Mouse (Mus musculus) bone marrow, adult 2 months (tissue): ENCODE data around the gene Ggt6. TPM values are rescaled to one million over a fixed set of nuclear protein-coding genes. Genes with fewer than 3 reads are reported as not detected.

Experiments used
- H3K27ac ChIP-seq: fragments of 200-500 bp; 2 replicates; pipeline ENCODE4 v1.5.1; 2012; ENCODE audit warnings: low read depth, mild to moderate bottlenecking, control low read depth, inconsistent platforms, low read length; ENCODE audit not compliant: control insufficient read depth, poor library complexity, insufficient read depth
- H3K4me1 ChIP-seq: fragments of 200-500 bp; 2 replicates; pipeline ENCODE4 v1.6.1; 2011; ENCODE audit warnings: low read length; ENCODE audit not compliant: control insufficient read depth, insufficient read depth
- H3K4me3 ChIP-seq: fragments of 200-500 bp; replicated peaks from 2 replicates; pipeline ENCODE3; 2011; ENCODE audit warnings: mild to moderate bottlenecking, low read depth, low read length, control low read depth; ENCODE audit not compliant: control insufficient read depth
- CTCF ChIP-seq: fragments of 200-500 bp; IDR thresholded peaks from 2 replicates; pipeline ENCODE4 v1.5.1; 2011; ENCODE audit warnings: low read length, control low read depth; ENCODE audit not compliant: control insufficient read depth, insufficient read depth
- POLR2A ChIP-seq: fragments of 200-500 bp; IDR thresholded peaks from 2 replicates; pipeline ENCODE4 v1.6.1; 2011; ENCODE audit warnings: low read depth, mild to moderate bottlenecking, control low read depth, low read length, borderline replicate concordance; ENCODE audit not compliant: control insufficient read depth
- WGBS: fragments of 180-500 bp; shearing (Covaris S2); methylation state at CpG from one replicate; pipeline ENCODE4 v1.1.7; 2018; 5-methylcytosine and 5-hydroxymethylcytosine counted together
- polyA plus RNA-seq: library from polyadenylated mRNA; stranded (reverse); fragments of >200 nt; gene quantifications from 2 replicates; pipeline ENCODE4 v1.2.4, GENCODE M21; 2011; ENCODE audit warnings: low replicate concordance; ENCODE audit not compliant: missing spikeins, insufficient read depth, insufficient read length

Ggt6 gene
- polyA plus RNA-seq, 1 experiment, result not detected

DNA sequence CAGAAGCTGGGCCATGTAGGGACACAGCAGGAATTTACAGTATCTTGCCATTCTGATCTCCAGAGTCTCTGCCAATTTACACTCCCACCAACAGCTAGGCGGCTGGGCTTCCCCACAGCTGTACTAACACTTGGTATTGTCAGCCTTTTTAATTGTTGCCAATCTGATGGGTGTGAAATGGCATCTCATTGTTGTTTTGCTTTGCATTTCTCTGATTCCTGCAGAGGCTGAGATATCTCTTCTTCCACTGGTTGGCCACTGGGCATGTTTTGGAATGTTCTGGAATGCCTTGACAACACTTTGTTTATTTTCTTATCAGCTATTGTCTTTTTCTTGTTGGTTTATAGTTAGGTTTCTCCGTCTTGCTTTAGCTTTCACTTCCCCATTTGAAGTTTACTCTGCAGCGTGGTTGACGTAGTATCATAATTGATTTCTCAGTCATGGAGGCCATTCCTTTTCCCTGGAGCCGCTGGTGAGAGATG lies 26.2 kb downstream of the Ggt6 start:
- Histone ChIP-seq H3K27ac (peak overlapping the region; percentile 54), H3K4me1 (peaks cover 7% of the 10 kb centered on the region; the same call in 1 of the 2 replicates), H3K4me3 (no peak overlapping the region)
- TF ChIP-seq CTCF (no peak), POLR2A (no peak)
- WGBS, result 18% methylated on average over 5 of the region's 5 CpGs

- 85% methylated on average over 3 of the region's 3 CpGs for WGBS
- Histone ChIP-seq H3K4me3 (no peak overlapping the region), H3K4me1 (peaks cover 14% of the 10 kb centered on the region), H3K27ac (no peak overlapping the region)
- TF ChIP-seq CTCF (no peak), POLR2A (no peak)
Observed at GRCm38 (mm10) chr11:72464821-72465220, 29.5 kb downstream of the Ggt6 start.

GRCm38 (mm10) chr11:72465978-72466693 lies 30.8 kb downstream of the Ggt6 start:
- Histone ChIP-seq H3K4me1 (peaks cover 21% of the 10 kb centered on the region), H3K4me3 (no peak overlapping the region), H3K27ac (peak overlapping the region; percentile 70)
- TF ChIP-seq POLR2A (no peak), CTCF (no peak)
- 51% methylated on average over 11 of the region's 11 CpGs for WGBS

DNA sequence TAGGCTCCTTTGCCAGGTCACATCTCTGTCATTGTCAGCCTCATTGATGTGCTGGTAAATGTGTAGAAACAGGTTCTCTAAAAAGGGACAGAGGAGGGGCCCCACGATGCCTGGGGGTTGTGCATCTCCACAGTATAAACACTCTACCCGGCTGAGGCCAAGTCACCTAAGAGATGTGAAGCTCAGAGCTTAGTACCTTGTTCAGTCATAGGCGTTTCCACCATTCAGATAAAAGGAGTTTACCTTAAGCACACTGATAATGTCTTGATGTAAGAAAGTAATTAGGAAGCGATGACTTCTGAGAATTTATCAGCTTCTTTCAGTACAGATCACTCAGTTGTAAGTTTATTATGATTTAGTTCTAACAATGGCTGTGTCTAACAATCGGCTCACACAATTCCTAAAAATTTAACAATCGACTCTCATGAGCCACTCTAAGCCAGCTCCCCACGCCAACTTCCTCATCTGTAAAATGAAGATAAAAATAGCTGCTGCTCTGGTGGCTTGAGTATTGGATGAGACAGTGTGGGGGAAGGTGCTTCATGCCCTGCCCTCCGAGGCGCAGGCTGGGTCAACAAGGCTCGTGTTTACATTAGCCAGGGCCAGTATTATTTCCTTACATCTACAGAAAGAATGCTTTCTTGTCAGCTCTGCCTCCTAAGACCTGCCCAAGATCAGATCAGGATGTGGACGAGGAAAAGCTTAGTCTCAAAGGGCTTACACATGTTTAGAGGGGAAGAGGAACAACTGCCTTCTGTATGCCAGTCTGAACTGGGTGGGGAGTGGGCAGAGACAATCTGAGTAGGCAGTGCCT lies 31.6 kb downstream of the Ggt6 start:
- TF ChIP-seq CTCF (no peak), POLR2A (no peak)
- Histone ChIP-seq H3K4me1 (peaks cover 21% of the 10 kb centered on the region), H3K27ac (peak overlapping the region; percentile 86), H3K4me3 (no peak overlapping the region)
- 3% methylated on average over 11 of the region's 11 CpGs for WGBS

GRCm38 (mm10) chr11:72468525-72468924 lies 33.2 kb downstream of the Ggt6 start:
- Histone ChIP-seq H3K27ac (no peak overlapping the region), H3K4me3 (no peak overlapping the region), H3K4me1 (peaks cover 21% of the 10 kb centered on the region)
- TF ChIP-seq POLR2A (no peak), CTCF (no peak)
- WGBS, result 63% methylated on average over 5 of the region's 5 CpGs

- 19% methylated on average over 5 of the region's 5 CpGs for WGBS
- Histone ChIP-seq H3K4me3 (no peak overlapping the region), H3K4me1 (peaks cover 21% of the 10 kb centered on the region), H3K27ac (no peak overlapping the region)
- TF ChIP-seq POLR2A (no peak), CTCF (no peak)
Observed at GRCm38 (mm10) chr11:72469217-72469616, 33.9 kb downstream of the Ggt6 start.

GRCm38 (mm10) chr11:72470004-72470403 lies 34.7 kb downstream of the Ggt6 start:
- peaks cover 21% of the 10 kb centered on the region for H3K4me1 ChIP-seq
- TF ChIP-seq POLR2A, result no peak
- no peak for TF ChIP-seq CTCF
- H3K27ac ChIP-seq, result no peak overlapping the region
- 26% methylated on average over 4 of the region's 4 CpGs for WGBS
- H3K4me3 ChIP-seq, result no peak overlapping the region

GRCm38 (mm10) chr11:72471381-72471780 lies 36.1 kb downstream of the Ggt6 start:
- Histone ChIP-seq H3K4me3 (no peak overlapping the region), H3K27ac (no peak overlapping the region), H3K4me1 (peaks cover 22% of the 10 kb centered on the region)
- TF ChIP-seq CTCF, result no peak
- WGBS, result 85% methylated on average over 6 of the region's 6 CpGs

DNA sequence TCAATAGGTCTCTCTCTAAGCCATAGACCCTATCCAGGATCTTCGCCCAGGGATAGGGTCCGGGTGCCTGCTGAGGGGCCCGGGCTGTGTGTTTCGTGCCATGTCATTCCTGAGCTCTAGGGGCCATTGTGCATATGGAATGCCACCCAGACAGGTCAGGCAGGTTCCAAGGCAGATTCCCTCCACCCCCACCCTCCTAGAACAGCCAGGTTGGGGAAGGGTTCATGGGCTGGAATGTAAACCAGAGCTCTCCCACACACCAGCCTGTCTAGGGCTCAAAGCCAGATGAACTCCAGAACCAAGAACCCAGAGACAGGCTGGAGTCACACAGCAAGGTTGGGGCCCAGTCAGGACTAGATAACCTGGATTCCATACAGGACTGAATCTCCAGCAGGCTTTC lies 38.2 kb downstream of the Ggt6 start:
- WGBS, result 96% methylated on average over 4 of the region's 4 CpGs
- TF ChIP-seq POLR2A (no peak), CTCF (no peak)
- peaks cover 14% of the 10 kb centered on the region for H3K4me1 ChIP-seq

More for the DNA sequence above, 38.2 kb downstream of the Ggt6 start:
- Histone ChIP-seq H3K4me3 (no peak overlapping the region), H3K27ac (no peak overlapping the region)
